Mouse (Mus musculus) MEL (cell line): ENCODE results near the gene Naa35. TPM values are rescaled to one million over a fixed set of nuclear protein-coding genes. Genes with fewer than 3 reads are reported as not detected.

Experiments
- DNase-seq: peaks from one replicate; pipeline ENCODE4 v3.0.0; 2011; ENCODE audit warnings: low read depth, low spot score
- H3K27ac ChIP-seq: 2 replicates; pipeline ENCODE4 v1.5.1; 2012; ENCODE audit warnings: low read depth, mild to moderate bottlenecking, control low read depth, low read length, moderate library complexity; ENCODE audit not compliant: control insufficient read depth
- H3K27me3 ChIP-seq, 2 experiments: fragments of 150-350 bp in 1 of 2; sonication (generic) in 1 of 2; 2 replicates each; pipeline ENCODE4 v1.6.1; 2012; ENCODE audit warnings: low read length in 2 of 2, mild to moderate bottlenecking in 2 of 2, improper control_type of control experiment in 1 of 2, moderate library complexity in 1 of 2; ENCODE audit not compliant: insufficient read depth in 2 of 2, control insufficient read depth in 1 of 2
- H3K36me3 ChIP-seq, 2 experiments: 2 replicates each; pipeline ENCODE4 v1.6.1; 2012 to 2014; ENCODE audit warnings: low read length in 2 of 2, improper control_type of control experiment in 1 of 2, inconsistent platforms in 1 of 2, mild to moderate bottlenecking in 1 of 2; ENCODE audit not compliant: insufficient read depth in 2 of 2, control insufficient read depth in 1 of 2
- H3K4me1 ChIP-seq, 2 experiments: fragments of 150-350 bp in 1 of 2; sonication (generic) in 1 of 2; 2 replicates each; pipeline ENCODE4 v1.6.1; 2012; ENCODE audit warnings: low read length in 2 of 2, improper control_type of control experiment in 1 of 2, mild to moderate bottlenecking in 1 of 2; ENCODE audit not compliant: insufficient read depth in 2 of 2, control insufficient read depth in 1 of 2
- H3K4me3 ChIP-seq, 2 experiments: fragments of 150-350 bp in 1 of 2; sonication (generic) in 1 of 2; 2 replicates each; pipeline ENCODE4 v1.5.1; 2012; ENCODE audit warnings: low read depth in 2 of 2, low read length in 2 of 2, mild to moderate bottlenecking in 2 of 2, moderate library complexity in 2 of 2, control low read depth in 1 of 2, improper control_type of control experiment in 1 of 2; ENCODE audit not compliant: control insufficient read depth in 1 of 2, insufficient read depth in 1 of 2
- H3K79me2 ChIP-seq: 2 replicates; pipeline ENCODE4 v1.6.1; 2012; ENCODE audit warnings: mild to moderate bottlenecking, low read length, moderate library complexity; ENCODE audit not compliant: control insufficient read depth, poor library complexity, insufficient read depth
- H3K9ac ChIP-seq: 2 replicates; pipeline ENCODE4 v1.6.1; 2012; ENCODE audit warnings: low read depth, mild to moderate bottlenecking, control low read depth, low read length, moderate library complexity; ENCODE audit not compliant: control insufficient read depth, poor library complexity, severe bottlenecking
- H3K9me3 ChIP-seq: fragments of 150-350 bp; sonication (generic); replicated peaks from 2 replicates; pipeline ENCODE4 v1.6.1; 2012; ENCODE audit warnings: mild to moderate bottlenecking, low read length, improper control_type of control experiment, moderate library complexity; ENCODE audit not compliant: insufficient read depth
- BHLHE40 ChIP-seq: IDR thresholded peaks from 2 replicates; pipeline ENCODE4 v1.6.1; 2012; ENCODE audit warnings: low read depth, mild to moderate bottlenecking, inconsistent platforms, low read length, improper control_type of control experiment, borderline replicate concordance
- CHD2 ChIP-seq: IDR thresholded peaks from 2 replicates; pipeline ENCODE4 v1.6.1; 2011; ENCODE audit warnings: low read length, improper control_type of control experiment
- E2F4 ChIP-seq: IDR thresholded peaks from 2 replicates; pipeline ENCODE4 v1.6.1; 2011; ENCODE audit warnings: low read depth, low read length, improper control_type of control experiment, borderline replicate concordance
- EP300 ChIP-seq, 2 experiments: IDR thresholded peaks; 2 replicates each; pipeline ENCODE4 v1.6.1; 2011; ENCODE audit warnings: improper control_type of control experiment in 2 of 2, low read length in 2 of 2, low read depth in 1 of 2, mild to moderate bottlenecking in 1 of 2
- ETS1 ChIP-seq: IDR thresholded peaks from 2 replicates; pipeline ENCODE4 v1.6.1; 2012; ENCODE audit warnings: low read depth, mild to moderate bottlenecking, inconsistent platforms, low read length, improper control_type of control experiment, moderate library complexity
- GATA1 ChIP-seq: IDR thresholded peaks from 2 replicates; pipeline ENCODE4 v1.6.1; 2011; ENCODE audit warnings: low read depth, low read length, improper control_type of control experiment
- JUND ChIP-seq: IDR thresholded peaks from 2 replicates; pipeline ENCODE4 v1.6.1; 2011; ENCODE audit warnings: low read depth, mild to moderate bottlenecking, improper control_type of control experiment, low read length
- MAX ChIP-seq: IDR thresholded peaks from 2 replicates; pipeline ENCODE4 v1.6.1; 2011; ENCODE audit warnings: low read length, improper control_type of control experiment
- MAZ ChIP-seq: IDR thresholded peaks from 2 replicates; pipeline ENCODE4 v1.6.1; 2012; ENCODE audit warnings: low read depth, mild to moderate bottlenecking, inconsistent platforms, low read length, improper control_type of control experiment
- MXI1 ChIP-seq: IDR thresholded peaks from 2 replicates; pipeline ENCODE4 v1.6.1; 2011; ENCODE audit warnings: mild to moderate bottlenecking, low read depth, low read length, improper control_type of control experiment
- MYC ChIP-seq: IDR thresholded peaks from 2 replicates; pipeline ENCODE4 v1.6.1; 2011; ENCODE audit warnings: low read depth, mild to moderate bottlenecking, low read length, improper control_type of control experiment, moderate library complexity
- NRF1 ChIP-seq: IDR thresholded peaks from 2 replicates; pipeline ENCODE4 v1.6.1; 2014; ENCODE audit warnings: low read depth, mild to moderate bottlenecking, inconsistent platforms, low read length, improper control_type of control experiment, moderate library complexity; ENCODE audit not compliant: poor library complexity, insufficient read depth, severe bottlenecking
- POLR2A ChIP-seq, 2 experiments: IDR thresholded peaks; 2 replicates each; pipeline ENCODE4 v1.6.1; 2011 to 2012; ENCODE audit warnings: low read length in 2 of 2, mild to moderate bottlenecking in 2 of 2, control low read depth in 1 of 2, improper control_type of control experiment in 1 of 2, low read depth in 1 of 2, moderate library complexity in 1 of 2; ENCODE audit not compliant: control insufficient read depth in 1 of 2, insufficient read depth in 1 of 2, poor library complexity in 1 of 2
- RCOR1 ChIP-seq: IDR thresholded peaks from 2 replicates; pipeline ENCODE4 v1.6.1; 2012; ENCODE audit warnings: low read depth, mild to moderate bottlenecking, inconsistent platforms, low read length, improper control_type of control experiment
- SIN3A ChIP-seq: IDR thresholded peaks from 2 replicates; pipeline ENCODE4 v1.6.1; 2012; ENCODE audit warnings: low read length, improper control_type of control experiment, inconsistent platforms
- SMC3 ChIP-seq: IDR thresholded peaks from 2 replicates; pipeline ENCODE4 v1.6.1; 2011; ENCODE audit warnings: low read depth, low read length, improper control_type of control experiment
- TAL1 ChIP-seq: IDR thresholded peaks from 2 replicates; pipeline ENCODE4 v1.6.1; 2012; ENCODE audit warnings: mild to moderate bottlenecking, inconsistent platforms, low read length, moderate library complexity, mixed read lengths
- TBP ChIP-seq: IDR thresholded peaks from 2 replicates; pipeline ENCODE4 v1.8.0; 2011; ENCODE audit warnings: low read depth, low read length, improper control_type of control experiment
- USF1 ChIP-seq: IDR thresholded peaks from 2 replicates; pipeline ENCODE4 v1.6.1; 2014; ENCODE audit warnings: low read depth, mild to moderate bottlenecking, inconsistent platforms, low read length, improper control_type of control experiment, moderate library complexity
- USF2 ChIP-seq, 2 experiments: IDR thresholded peaks; 2 replicates each; pipeline ENCODE4 v1.6.1; 2011 to 2012; ENCODE audit warnings: improper control_type of control experiment in 2 of 2, low read length in 2 of 2, borderline replicate concordance in 1 of 2, inconsistent platforms in 1 of 2, low read depth in 1 of 2, mild to moderate bottlenecking in 1 of 2; ENCODE audit not compliant: insufficient read depth in 1 of 2
- ZC3H11A ChIP-seq: IDR thresholded peaks from 2 replicates; pipeline ENCODE4 v1.6.1; 2012; ENCODE audit warnings: low read depth, mild to moderate bottlenecking, inconsistent platforms, low read length, improper control_type of control experiment
- polyA plus RNA-seq, 2 experiments: library from polyadenylated mRNA; stranded (reverse) in 1 of 2; unstranded in 1 of 2; fragments of >175 nt in 1 of 2; fragments of >200 nt in 1 of 2; gene quantifications; 2 replicates each; pipeline versions ENCODE4 v1.2.1 to v1.2.4; 2012; ENCODE audit warnings: low replicate concordance in 2 of 2, low read depth in 1 of 2; ENCODE audit not compliant: insufficient read length in 2 of 2, insufficient read depth in 1 of 2, missing spikeins in 1 of 2
- total RNA-seq: library from RNA; depleted of rRNA; stranded (reverse); fragments of 300-350 nt; gene quantifications from 2 replicates; pipeline ENCODE4 v1.2.3, GENCODE M21; 2012; rRNA removed

The Naa35 gene
- total and polyA plus RNA-seq, 3 experiments, result 19.5 to 44.4 TPM; not detected in 1

GRCm38 (mm10) chr13:59682629-59683028, 97.6 kb downstream of the Naa35 start:
- no peak overlapping the region for H3K4me3 ChIP-seq

GRCm38 (mm10) chr13:59685236-59685635, 100.2 kb downstream of the Naa35 start:
- no peak for TF ChIP-seq E2F4
- TF ChIP-seq USF2 (IDR thresholded peaks at IDR 0.05; ENCODE audit: borderline replicate concordance in 1 of 2, insufficient read depth in 1 of 2, low read depth in 1 of 2, low read length in 2 of 2), result no peak
- TF ChIP-seq TAL1, result no peak
- TF ChIP-seq SIN3A, result 0 out of 2 replicates have a peak, but pooled peaks have one; percentile 13
- H3K9ac ChIP-seq, result no peak overlapping the region
- no peak overlapping the region for H3K4me3 ChIP-seq
- no peaks in the 10 kb centered on the region for H3K79me2 ChIP-seq
- peaks cover 0 to 16% of the 10 kb centered on the region in 2 experiments; a peak in 2 of 4 replicates for H3K36me3 ChIP-seq
- H3K9me3 ChIP-seq, result no peaks in the 10 kb centered on the region
- H3K4me1 ChIP-seq, result peaks cover 0 to 20% of the 10 kb centered on the region in 2 experiments; a peak in 3 of 4 replicates
- peak; percentile 68 for DNase-seq
- no peak overlapping the region for H3K27ac ChIP-seq
- H3K27me3 ChIP-seq, result no peaks in the 10 kb centered on the region

More at GRCm38 (mm10) chr13:59682629-59683028, 97.6 kb downstream of the Naa35 start:
- Histone ChIP-seq H3K9me3 (no peaks in the 10 kb centered on the region), H3K4me1 (peaks cover 0 to 14% of the 10 kb centered on the region in 2 experiments; a peak in 3 of 4 replicates), H3K27ac (no peak overlapping the region), H3K27me3 (no peaks in the 10 kb centered on the region), H3K9ac (no peak overlapping the region), H3K36me3 (peaks cover 0 to 8% of the 10 kb centered on the region in 2 experiments; a peak in 1 of 4 replicates), H3K79me2 (no peaks in the 10 kb centered on the region)
- DNase-seq, result peak; percentile 91
- TF ChIP-seq SIN3A (peak; percentile 100), SMC3 (0 out of 2 replicates have a peak, but pooled peaks have one; percentile 5), MAZ (no peak), USF1 (peak; percentile 93), MXI1 (peak; percentile 100), POLR2A (IDR thresholded peaks at IDR 0.05; ENCODE audit: control insufficient read depth in 1 of 2, insufficient read depth in 1 of 2, low read depth in 1 of 2, low read length in 2 of 2, poor library complexity in 1 of 2) (no peak), ETS1 (peak; percentile 51; the same call in 1 of the 2 replicates), RCOR1 (peak; percentile 52; the same call in 1 of the 2 replicates), JUND (no peak), USF2 (IDR thresholded peaks at IDR 0.05; ENCODE audit: borderline replicate concordance in 1 of 2, insufficient read depth in 1 of 2, low read depth in 1 of 2, low read length in 2 of 2) (peak in 1 of 2 experiments; percentile 70; a peak in 1 of 4 replicates), TBP (no peak), GATA1 (peak; percentile 62), NRF1 (no peak), ZC3H11A (no peak), MYC (peak; percentile 91), BHLHE40 (peak; percentile 98), CHD2 (no peak), MAX (peak; percentile 100), EP300 (IDR thresholded peaks at IDR 0.05; ENCODE audit: low read depth in 1 of 2, low read length in 2 of 2) (peak; percentile 47 to 57; a peak in 3 of 4 replicates)

Other genes with a start within 250 kb of the Naa35 start
- gene Agtpbp1, start within 50 bp of the Naa35 start, total RNA-seq, result 24.2 and 29.8 TPM in 2 replicates
- 100 to 1,000 TPM in 1 of 2 experiments, 10 to 100 TPM in 1; 33.7 to 117 TPM for gene Agtpbp1, start within 50 bp of the Naa35 start, polyA plus RNA-seq
- gene Golm1, start 90.6 kb downstream of the Naa35 start, total RNA-seq, result 22.1 and 23.6 TPM in 2 replicates
- gene Golm1, start 90.6 kb downstream of the Naa35 start, polyA plus RNA-seq, result 10 to 100 TPM in 1 of 2 experiments, not detected in 1; 26.8 TPM
- not detected in 2 replicates for gene 4921517D22Rik, start 108.8 kb downstream of the Naa35 start, total RNA-seq
- not detected for gene 4921517D22Rik, start 108.8 kb downstream of the Naa35 start, polyA plus RNA-seq
- gene Spata31d1a, start 125.1 kb downstream of the Naa35 start, total RNA-seq, result not detected in 2 replicates
- gene Spata31d1a, start 125.1 kb downstream of the Naa35 start, polyA plus RNA-seq, result under 1 TPM in 1 of 2 experiments, not detected in 1; 0.03 TPM
- gene Spata31d1b, start 127.0 kb downstream of the Naa35 start, total RNA-seq, result not detected in 2 replicates
- gene Spata31d1b, start 127.0 kb downstream of the Naa35 start, polyA plus RNA-seq, result not detected
- gene Spata31d1d, start 146.5 kb downstream of the Naa35 start, total RNA-seq, result not detected in 2 replicates
- not detected for gene Spata31d1d, start 146.5 kb downstream of the Naa35 start, polyA plus RNA-seq
- not detected in 2 replicates for gene 1700014D04Rik, start 161.5 kb downstream of the Naa35 start, total RNA-seq
- under 1 TPM in 1 of 2 experiments, not detected in 1; 0.06 TPM for gene 1700014D04Rik, start 161.5 kb downstream of the Naa35 start, polyA plus RNA-seq
- 27.1 and 31.2 TPM in 2 replicates for gene Isca1, start 184.6 kb downstream of the Naa35 start, total RNA-seq
- 10 to 100 TPM; 63.5 to 76.3 TPM for gene Isca1, start 184.6 kb downstream of the Naa35 start, polyA plus RNA-seq
- not detected in 2 replicates for gene Gm49354, start 197.0 kb downstream of the Naa35 start, total RNA-seq
- 1 to 10 TPM in 1 of 2 experiments, not detected in 1; 3.6 TPM for gene Gm49354, start 197.0 kb downstream of the Naa35 start, polyA plus RNA-seq
- gene Tut7, start 237.9 kb downstream of the Naa35 start, total RNA-seq, result 38.1 and 47.7 TPM in 2 replicates
- 100 to 1,000 TPM in 1 of 2 experiments, 10 to 100 TPM in 1; 53.8 to 135 TPM for gene Tut7, start 237.9 kb downstream of the Naa35 start, polyA plus RNA-seq